Mouse (Mus musculus) MEL (cell line): ENCODE data around the gene Cox20.
A peak's percentile ranks its signal among the peaks of the same experiment; 100 is the strongest.

Source experiments
- CTCF ChIP-seq, 3 experiments: IDR thresholded peaks in 2 of 3; conservative IDR thresholded peaks in 1 of 3; 2 replicates each; pipeline ENCODE4 v1.5.1; 2011 to 2012; ENCODE audit warnings: low read length in 3 of 3, low read depth in 2 of 3, mild to moderate bottlenecking in 2 of 3, improper control_type of control experiment in 1 of 3, inconsistent platforms in 1 of 3, mixed read lengths in 1 of 3, moderate library complexity in 1 of 3; ENCODE audit not compliant: control insufficient read depth in 1 of 3, insufficient read depth in 1 of 3, poor library complexity in 1 of 3, severe bottlenecking in 1 of 3
- E2F4 ChIP-seq: IDR thresholded peaks from 2 replicates; pipeline ENCODE4 v1.6.1; 2011; ENCODE audit warnings: low read depth, low read length, improper control_type of control experiment, borderline replicate concordance
- EP300 ChIP-seq, 2 experiments: IDR thresholded peaks; 2 replicates each; pipeline ENCODE4 v1.6.1; 2011; ENCODE audit warnings: improper control_type of control experiment in 2 of 2, low read length in 2 of 2, low read depth in 1 of 2, mild to moderate bottlenecking in 1 of 2
- MYC ChIP-seq: IDR thresholded peaks from 2 replicates; pipeline ENCODE4 v1.6.1; 2011; ENCODE audit warnings: low read depth, mild to moderate bottlenecking, low read length, improper control_type of control experiment, moderate library complexity
- NRF1 ChIP-seq: IDR thresholded peaks from 2 replicates; pipeline ENCODE4 v1.6.1; 2014; ENCODE audit warnings: low read depth, mild to moderate bottlenecking, inconsistent platforms, low read length, improper control_type of control experiment, moderate library complexity; ENCODE audit not compliant: poor library complexity, insufficient read depth, severe bottlenecking
- POLR2A ChIP-seq, 2 experiments: IDR thresholded peaks; 2 replicates each; pipeline ENCODE4 v1.6.1; 2011 to 2012; ENCODE audit warnings: low read length in 2 of 2, mild to moderate bottlenecking in 2 of 2, control low read depth in 1 of 2, improper control_type of control experiment in 1 of 2, low read depth in 1 of 2, moderate library complexity in 1 of 2; ENCODE audit not compliant: control insufficient read depth in 1 of 2, insufficient read depth in 1 of 2, poor library complexity in 1 of 2
- RAD21 ChIP-seq: IDR thresholded peaks from 2 replicates; pipeline ENCODE4 v1.6.1; 2011; ENCODE audit warnings: mild to moderate bottlenecking, low read depth, low read length, improper control_type of control experiment
- RCOR1 ChIP-seq: IDR thresholded peaks from 2 replicates; pipeline ENCODE4 v1.6.1; 2012; ENCODE audit warnings: low read depth, mild to moderate bottlenecking, inconsistent platforms, low read length, improper control_type of control experiment
- SMC3 ChIP-seq: IDR thresholded peaks from 2 replicates; pipeline ENCODE4 v1.6.1; 2011; ENCODE audit warnings: low read depth, low read length, improper control_type of control experiment
- TBP ChIP-seq: IDR thresholded peaks from 2 replicates; pipeline ENCODE4 v1.8.0; 2011; ENCODE audit warnings: low read depth, low read length, improper control_type of control experiment
- USF2 ChIP-seq, 2 experiments: IDR thresholded peaks; 2 replicates each; pipeline ENCODE4 v1.6.1; 2011 to 2012; ENCODE audit warnings: improper control_type of control experiment in 2 of 2, low read length in 2 of 2, borderline replicate concordance in 1 of 2, inconsistent platforms in 1 of 2, low read depth in 1 of 2, mild to moderate bottlenecking in 1 of 2; ENCODE audit not compliant: insufficient read depth in 1 of 2
- ZC3H11A ChIP-seq: IDR thresholded peaks from 2 replicates; pipeline ENCODE4 v1.6.1; 2012; ENCODE audit warnings: low read depth, mild to moderate bottlenecking, inconsistent platforms, low read length, improper control_type of control experiment
- ZKSCAN1 ChIP-seq: IDR thresholded peaks from 2 replicates; pipeline ENCODE4 v1.6.1; 2012; ENCODE audit warnings: low read depth, mild to moderate bottlenecking, inconsistent platforms, low read length, improper control_type of control experiment, moderate library complexity
- ZMIZ1 ChIP-seq: IDR thresholded peaks from 2 replicates; pipeline ENCODE4 v1.6.1; 2012; ENCODE audit warnings: low read depth, mild to moderate bottlenecking, inconsistent platforms, low read length, improper control_type of control experiment, moderate library complexity

DNA sequence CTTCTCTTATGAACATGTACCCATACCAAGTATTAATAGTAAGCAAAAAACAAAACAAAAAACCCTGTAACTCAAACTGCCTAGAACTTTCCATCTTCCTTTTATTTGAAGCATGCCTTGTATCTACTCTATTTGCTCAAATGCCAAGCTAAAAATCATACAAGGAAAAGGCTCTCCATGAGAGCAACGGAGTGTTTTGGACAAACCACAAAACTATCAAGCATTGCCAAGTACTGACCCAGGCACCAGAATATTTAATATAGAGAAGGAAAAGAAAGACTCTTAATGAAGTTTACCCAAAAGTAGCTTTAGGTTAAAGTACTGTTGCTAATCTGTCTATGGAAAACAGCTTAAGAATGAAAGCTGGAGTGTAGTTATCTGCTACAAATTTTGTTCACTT, 7.4 kb downstream of the Cox20 start:
- TF ChIP-seq EP300 (IDR thresholded peaks at IDR 0.05; ENCODE audit: low read depth in 1 of 2, low read length in 2 of 2) (no peak), SMC3 (no peak), ZKSCAN1 (no peak), CTCF (IDR thresholded peaks at IDR 0.05 in 2 of 3, conservative IDR thresholded peaks at IDR 0.05 in 1 of 3; ENCODE audit: control insufficient read depth in 1 of 3, insufficient read depth in 1 of 3, low read depth in 2 of 3, low read length in 3 of 3, poor library complexity in 1 of 3, severe bottlenecking in 1 of 3) (no peak), RCOR1 (no peak), NRF1 (no peak), USF2 (IDR thresholded peaks at IDR 0.05; ENCODE audit: borderline replicate concordance in 1 of 2, insufficient read depth in 1 of 2, low read depth in 1 of 2, low read length in 2 of 2) (no peak), POLR2A (IDR thresholded peaks at IDR 0.05; ENCODE audit: control insufficient read depth in 1 of 2, insufficient read depth in 1 of 2, low read depth in 1 of 2, low read length in 2 of 2, poor library complexity in 1 of 2) (peak in 1 of 2 experiments; percentile 15; a peak in 1 of 4 replicates), TBP (no peak), MYC (no peak), RAD21 (no peak), ZC3H11A (no peak), E2F4 (no peak), ZMIZ1 (no peak)
